Mouse (Mus musculus): ENCODE results near the gene Dgki.
A peak's percentile ranks its signal among the peaks of the same experiment; 100 is the strongest.

- TF ChIP-seq CTCF (IDR thresholded peaks at IDR 0.05; ENCODE audit: low read depth, low read length) (peak; percentile 91), POLR2A (IDR thresholded peaks at IDR 0.05; ENCODE audit: insufficient read depth, low read length) (no peak)
Observed at GRCm38 (mm10) chr6:37097356-37098155, 202.4 kb downstream of the Dgki start.
